ENCODE assay signal across 18 mouse cellular contexts in genomic region chr9:40374052-40374451, GRCm38 (mm10).
DNase-seq lines count a peak whose midpoint lies in the region; ATAC-seq and TF ChIP-seq lines count a peak whose summit lies in the region.
"Had no signal": no experiment of that assay in that cellular context is flagged by ENCODE, and none has a peak within 500 bp of the region (broad histone marks: within the 10 kb centered on the region; RNA-seq: fewer than 3 reads in every experiment).

No protein-coding gene starts in this region.

- 0 out of 2 replicates have a peak overlapping the region, but pooled peaks have one; percentile 2 for H3K4me2 ChIP-seq in midbrain, embryonic 13.5 days (replicated peaks)
- peak overlapping the region; percentile 27; the same call in 1 of the 2 replicates for H3K4me2 ChIP-seq in hindbrain, embryonic 15.5 days
- H3K4me2 ChIP-seq: embryonic facial prominence, embryonic 15.5 days; heart, embryonic 11.5 days; liver, embryonic 12.5 days had no signal

- DNase-seq in cerebellum, postnatal 25 days, result peak; percentile 42 to 53
- DNase-seq in cerebellum, adult 11 months, result no peak
- DNase-seq in midbrain, embryonic 10.5 days (ENCODE audit: low spot score), result no peak
- DNase-seq in left cerebral cortex, adult 18-20 months (ENCODE audit: low spot score in 2 of 2), result no peak
- DNase-seq: adrenal gland, postnatal 25 days; heart, postnatal 10 days; kidney, adult 18-20 months; kidney, postnatal 10 days; lung, adult 2 months; thymus, postnatal 36 days had no signal

- ATAC-seq in midbrain, embryonic 13.5 days, result no peak
- ATAC-seq in hindbrain, embryonic 15.5 days (ENCODE audit: low FRiP score, low read depth), result no peak
- ATAC-seq: liver, embryonic 12.5 days had no signal

- no peak overlapping the region for H3K27ac ChIP-seq in midbrain, embryonic 13.5 days
- H3K27ac ChIP-seq in midbrain, embryonic 10.5 days (replicated peaks), result no peak overlapping the region
- H3K27ac ChIP-seq in hindbrain, embryonic 15.5 days (replicated peaks), result no peak overlapping the region
- H3K27ac ChIP-seq in olfactory bulb, adult 2 months (ENCODE audit: insufficient read depth, low read depth, low read length), result peak overlapping the region; percentile 93
- H3K27ac ChIP-seq: embryonic facial prominence, embryonic 15.5 days; liver, embryonic 12.5 days had no signal

- no peaks in the 10 kb centered on the region for H3K27me3 ChIP-seq in midbrain, embryonic 13.5 days
- peaks cover 12% of the 10 kb centered on the region; the same call in 1 of the 2 replicates for H3K27me3 ChIP-seq in midbrain, embryonic 10.5 days (ENCODE audit: low read depth, poor library complexity, severe bottlenecking)
- H3K27me3 ChIP-seq in hindbrain, embryonic 15.5 days, result no peaks in the 10 kb centered on the region
- H3K27me3 ChIP-seq: CH12.LX; embryonic facial prominence, embryonic 15.5 days; liver, embryonic 12.5 days had no signal

- no peaks in the 10 kb centered on the region for H3K9me3 ChIP-seq in midbrain, embryonic 13.5 days
- H3K9me3 ChIP-seq in midbrain, embryonic 10.5 days (replicated peaks), result no peaks in the 10 kb centered on the region
- H3K9me3 ChIP-seq in hindbrain, embryonic 15.5 days, result no peaks in the 10 kb centered on the region
- H3K9me3 ChIP-seq: embryonic facial prominence, embryonic 15.5 days; liver, embryonic 12.5 days; megakaryocyte, embryonic 14.5 days had no signal

- 72% methylated on average over 11 of the region's 11 CpGs for WGBS in midbrain, embryonic 13.5 days
- WGBS in midbrain, embryonic 10.5 days, result 80% methylated on average over 11 of the region's 11 CpGs
- WGBS in hindbrain, embryonic 15.5 days, result 63% methylated on average over 11 of the region's 11 CpGs
- WGBS in olfactory bulb, adult 2 months, result 57% methylated on average over 11 of the region's 11 CpGs

- no peak for TF ChIP-seq CTCF in olfactory bulb, adult 2 months (IDR thresholded peaks at IDR 0.05; ENCODE audit: insufficient read depth, low read depth, low read length)

- no peak overlapping the region for H3K9ac ChIP-seq in midbrain, embryonic 13.5 days (replicated peaks)
- no peak overlapping the region for H3K9ac ChIP-seq in hindbrain, embryonic 15.5 days
- H3K9ac ChIP-seq: embryonic facial prominence, embryonic 15.5 days; liver, embryonic 12.5 days had no signal

- H3K4me1 ChIP-seq in midbrain, embryonic 13.5 days (replicated peaks), result peaks cover 36% of the 10 kb centered on the region
- peaks cover 34% of the 10 kb centered on the region for H3K4me1 ChIP-seq in midbrain, embryonic 10.5 days
- peaks cover 30% of the 10 kb centered on the region for H3K4me1 ChIP-seq in hindbrain, embryonic 15.5 days (replicated peaks)
- H3K4me1 ChIP-seq in olfactory bulb, adult 2 months (ENCODE audit: control insufficient read depth, insufficient read depth, low read length), result peaks cover 36% of the 10 kb centered on the region
- H3K4me1 ChIP-seq: megakaryocyte, embryonic 14.5 days had no signal

- no peaks in the 10 kb centered on the region for H3K36me3 ChIP-seq in midbrain, embryonic 13.5 days
- H3K36me3 ChIP-seq in midbrain, embryonic 10.5 days, result no peaks in the 10 kb centered on the region
- H3K36me3 ChIP-seq in hindbrain, embryonic 15.5 days, result no peaks in the 10 kb centered on the region
- H3K36me3 ChIP-seq: embryonic facial prominence, embryonic 15.5 days; liver, embryonic 12.5 days had no signal

- no peak overlapping the region for H3K4me3 ChIP-seq in midbrain, embryonic 13.5 days (replicated peaks)
- no peak overlapping the region for H3K4me3 ChIP-seq in midbrain, embryonic 10.5 days
- H3K4me3 ChIP-seq in hindbrain, embryonic 15.5 days, result no peak overlapping the region
- H3K4me3 ChIP-seq in olfactory bulb, adult 2 months (ENCODE audit: insufficient read depth, low read depth, low read length), result peak overlapping the region; percentile 62
- H3K4me3 ChIP-seq: embryonic facial prominence, embryonic 15.5 days; liver, embryonic 12.5 days; megakaryocyte, embryonic 14.5 days had no signal

- no peak for TF ChIP-seq POLR2A in olfactory bulb, adult 2 months (IDR thresholded peaks at IDR 0.05; ENCODE audit: insufficient read depth, low read depth, low read length)

Comparison
In these comparisons a context has a peak if more than half of its experiments do, and no peak if none do; other contexts are left out.
1. DNase-seq: peak in cerebellum, postnatal 25 days (2 of 2); none in cerebellum, adult 11 months (single experiment), midbrain, embryonic 10.5 days (single experiment) and left cerebral cortex, adult 18-20 months (0 of 2).